Mouse (Mus musculus): Measurements from ENCODE around the gene Taf5l. TPM values are rescaled to one million over a fixed set of nuclear protein-coding genes. Genes with fewer than 3 reads are reported as not detected.

Taf5l gene
- total and polyA plus RNA-seq, 3 experiments: 86.3 to 88.4 TPM; not detected in 1

DNA sequence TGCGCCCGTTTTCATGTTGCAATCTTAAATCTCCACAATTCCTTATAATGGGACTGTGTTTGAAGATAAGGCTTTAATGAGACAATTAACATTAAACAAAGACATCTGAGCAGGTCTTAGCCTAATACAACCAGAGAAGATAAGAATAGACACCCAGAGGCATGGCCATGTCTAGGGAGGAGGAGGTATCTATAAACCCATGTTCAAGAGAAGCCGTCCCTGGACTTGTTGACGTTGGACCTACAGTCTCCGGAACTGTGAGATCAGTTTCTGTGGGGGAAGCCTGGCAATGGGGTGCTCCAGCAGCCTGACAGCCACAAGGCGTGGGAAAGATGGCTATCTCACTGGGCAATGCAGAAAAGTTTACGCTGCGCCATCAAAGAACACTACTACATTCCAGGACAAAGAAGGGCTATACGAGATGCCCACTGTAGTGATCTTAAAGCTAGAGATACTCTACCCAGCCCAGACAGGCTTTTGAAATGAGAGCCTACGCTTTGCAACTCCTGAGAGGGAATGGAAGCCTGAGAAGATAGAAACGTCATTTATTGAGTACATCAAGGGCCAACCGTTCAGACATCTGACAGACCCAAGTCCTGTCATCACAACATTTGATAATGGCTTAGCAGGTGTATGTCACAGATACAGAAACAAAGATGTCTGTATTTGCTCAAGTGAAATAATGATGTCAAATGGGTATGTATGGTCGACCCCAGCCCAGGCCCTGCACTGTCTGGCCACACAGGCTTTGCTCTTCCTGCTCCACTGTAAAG is 30.7 kb downstream of the Taf5l start (continued):
- peak; percentile 89 for TF ChIP-seq ETS1 (IDR thresholded peaks at IDR 0.05; ENCODE audit: low read depth, low read length)
- no peak for TF ChIP-seq MAZ (IDR thresholded peaks at IDR 0.05; ENCODE audit: low read depth, low read length)
- TF ChIP-seq ELF1 (IDR thresholded peaks at IDR 0.05; ENCODE audit: low read depth, low read length): no peak
- peak; percentile 83 for TF ChIP-seq MXI1 (IDR thresholded peaks at IDR 0.05; ENCODE audit: low read depth, low read length)

DNA sequence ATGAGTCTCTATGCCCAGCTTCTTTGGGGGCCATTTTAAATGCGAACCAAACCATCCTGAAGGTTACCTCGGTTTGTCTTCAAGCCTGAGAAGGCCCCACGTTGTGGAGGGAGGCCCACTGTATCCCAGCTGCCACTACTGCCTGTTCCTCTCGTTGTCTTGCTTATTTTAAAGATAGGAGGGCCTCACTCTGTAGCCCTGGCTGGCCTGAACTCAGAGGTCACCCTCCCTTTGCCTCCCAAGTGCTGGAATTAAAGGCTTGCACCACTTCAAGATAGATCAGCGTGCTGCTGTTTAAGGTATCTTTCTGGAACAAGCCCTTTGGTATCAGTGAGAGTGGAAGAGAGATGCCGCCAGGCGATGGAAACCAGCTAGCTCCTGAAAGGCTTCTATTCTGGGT is 32.1 kb downstream of the Taf5l start:
- Histone ChIP-seq H3K4me3 (ENCODE audit: control insufficient read depth in 1 of 2, insufficient read depth in 1 of 2, low read depth in 2 of 2, low read length in 2 of 2) (peak overlapping the region in 1 of 2 experiments; percentile 14; a peak in 2 of 4 replicates), H3K79me2 (ENCODE audit: control insufficient read depth, insufficient read depth, low read length, poor library complexity) (no peaks in the 10 kb centered on the region), H3K9ac (ENCODE audit: control insufficient read depth, low read depth, low read length, poor library complexity, severe bottlenecking) (peak overlapping the region; percentile 53), H3K9me3 (replicated peaks; ENCODE audit: insufficient read depth, low read length) (no peaks in the 10 kb centered on the region), H3K4me1 (ENCODE audit: control insufficient read depth in 1 of 2, insufficient read depth in 2 of 2, low read length in 2 of 2) (peaks cover 20 to 33% of the 10 kb centered on the region in 2 experiments), H3K27me3 (ENCODE audit: control insufficient read depth in 1 of 2, insufficient read depth in 2 of 2, low read length in 2 of 2) (no peaks in the 10 kb centered on the region), H3K27ac (ENCODE audit: control insufficient read depth, low read depth, low read length) (peak overlapping the region; percentile 95), H3K36me3 (ENCODE audit: control insufficient read depth in 1 of 2, insufficient read depth in 2 of 2, low read length in 2 of 2) (peaks cover 0 to 27% of the 10 kb centered on the region in 2 experiments; a peak in 2 of 4 replicates)
- DNase-seq (ENCODE audit: low read depth, low spot score): no peak
- TF ChIP-seq E2F4 (IDR thresholded peaks at IDR 0.05; ENCODE audit: borderline replicate concordance, low read depth, low read length) (peak; percentile 17; the same call in 1 of the 2 replicates), GATA1 (IDR thresholded peaks at IDR 0.05; ENCODE audit: low read depth, low read length) (0 out of 2 replicates have a peak, but pooled peaks have one; percentile 19), POLR2A (IDR thresholded peaks at IDR 0.05; ENCODE audit: control insufficient read depth in 1 of 2, insufficient read depth in 1 of 2, low read depth in 1 of 2, low read length in 2 of 2, poor library complexity in 1 of 2) (no peak), TAL1 (IDR thresholded peaks at IDR 0.05; ENCODE audit: low read length) (no peak)

DNA sequence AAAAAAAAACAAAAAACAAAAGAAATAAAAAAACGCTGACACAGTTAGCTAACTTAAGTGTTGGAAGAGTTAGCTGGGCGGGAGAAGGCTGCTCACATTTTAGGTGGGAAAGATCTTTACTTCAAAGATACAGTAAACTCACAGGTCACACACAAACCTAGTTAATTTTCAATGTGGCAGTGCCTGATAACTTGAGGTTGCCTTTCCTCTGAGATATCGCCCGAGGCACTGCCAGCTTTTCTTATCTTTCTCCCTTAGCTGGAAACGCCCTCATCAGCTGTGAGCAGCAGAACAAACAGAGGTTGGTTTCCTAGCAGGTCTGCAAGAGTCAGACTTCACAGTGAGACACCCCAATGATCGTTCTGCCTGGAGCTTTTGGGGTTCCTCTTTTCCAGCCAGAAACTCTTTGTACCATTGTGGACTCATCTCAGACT is 32.6 kb downstream of the Taf5l start:
- peak overlapping the region; percentile 95 for H3K27ac ChIP-seq (ENCODE audit: control insufficient read depth, low read depth, low read length)
- peaks cover 20 to 33% of the 10 kb centered on the region in 2 experiments for H3K4me1 ChIP-seq (ENCODE audit: control insufficient read depth in 1 of 2, insufficient read depth in 2 of 2, low read length in 2 of 2)
- peaks cover 0 to 30% of the 10 kb centered on the region in 2 experiments; a peak in 2 of 4 replicates for H3K36me3 ChIP-seq (ENCODE audit: control insufficient read depth in 1 of 2, insufficient read depth in 2 of 2, low read length in 2 of 2)
- H3K79me2 ChIP-seq (ENCODE audit: control insufficient read depth, insufficient read depth, low read length, poor library complexity): no peaks in the 10 kb centered on the region
- peak; percentile 99 for DNase-seq (ENCODE audit: low read depth, low spot score)
- no peaks in the 10 kb centered on the region for H3K27me3 ChIP-seq (ENCODE audit: control insufficient read depth in 1 of 2, insufficient read depth in 2 of 2, low read length in 2 of 2)
- no peak overlapping the region for H3K4me3 ChIP-seq (ENCODE audit: control insufficient read depth in 1 of 2, insufficient read depth in 1 of 2, low read depth in 2 of 2, low read length in 2 of 2)
- H3K9ac ChIP-seq (ENCODE audit: control insufficient read depth, low read depth, low read length, poor library complexity, severe bottlenecking): peak overlapping the region; percentile 53
- H3K9me3 ChIP-seq (replicated peaks; ENCODE audit: insufficient read depth, low read length): no peaks in the 10 kb centered on the region
- no peak for TF ChIP-seq CTCF (IDR thresholded peaks at IDR 0.05 in 2 of 3, conservative IDR thresholded peaks at IDR 0.05 in 1 of 3; ENCODE audit: control insufficient read depth in 1 of 3, insufficient read depth in 1 of 3, low read depth in 2 of 3, low read length in 3 of 3, poor library complexity in 1 of 3, severe bottlenecking in 1 of 3)
- peak; percentile 82 for TF ChIP-seq MAX (IDR thresholded peaks at IDR 0.05; ENCODE audit: low read length)
- TF ChIP-seq GATA1 (IDR thresholded peaks at IDR 0.05; ENCODE audit: low read depth, low read length): peak; percentile 100
- TF ChIP-seq BHLHE40 (IDR thresholded peaks at IDR 0.05; ENCODE audit: borderline replicate concordance, low read depth, low read length): peak; percentile 95
- TF ChIP-seq NRF1 (IDR thresholded peaks at IDR 0.05; ENCODE audit: insufficient read depth, low read depth, low read length, poor library complexity, severe bottlenecking): no peak
- TF ChIP-seq CHD2 (IDR thresholded peaks at IDR 0.05; ENCODE audit: low read length): no peak; the same call in 1 of the 2 replicates
- 0 out of 2 replicates have a peak, but pooled peaks have one; percentile 57 for TF ChIP-seq ELF1 (IDR thresholded peaks at IDR 0.05; ENCODE audit: low read depth, low read length)
- TF ChIP-seq UBTF (IDR thresholded peaks at IDR 0.05; ENCODE audit: borderline replicate concordance, insufficient read depth, low read depth, low read length): 0 out of 2 replicates have a peak, but pooled peaks have one; percentile 77
- TF ChIP-seq SIN3A (IDR thresholded peaks at IDR 0.05; ENCODE audit: low read length): peak; percentile 99
- peak in 1 of 2 experiments; percentile 49; a peak in 1 of 4 replicates for TF ChIP-seq POLR2A (IDR thresholded peaks at IDR 0.05; ENCODE audit: control insufficient read depth in 1 of 2, insufficient read depth in 1 of 2, low read depth in 1 of 2, low read length in 2 of 2, poor library complexity in 1 of 2)
- peak; percentile 68; the same call in 1 of the 2 replicates for TF ChIP-seq MEF2A (IDR thresholded peaks at IDR 0.05; ENCODE audit: extremely low read depth, insufficient replicate concordance, low read depth, low read length, poor library complexity, severe bottlenecking)
- TF ChIP-seq USF2 (IDR thresholded peaks at IDR 0.05; ENCODE audit: borderline replicate concordance in 1 of 2, insufficient read depth in 1 of 2, low read depth in 1 of 2, low read length in 2 of 2): no peak
- TF ChIP-seq RAD21 (IDR thresholded peaks at IDR 0.05; ENCODE audit: low read depth, low read length): no peak
- peak; percentile 93 for TF ChIP-seq E2F4 (IDR thresholded peaks at IDR 0.05; ENCODE audit: borderline replicate concordance, low read depth, low read length)
- peak; percentile 53; the same call in 1 of the 2 replicates for TF ChIP-seq JUND (IDR thresholded peaks at IDR 0.05; ENCODE audit: low read depth, low read length)
- peak; percentile 100 for TF ChIP-seq TCF12 (IDR thresholded peaks at IDR 0.05; ENCODE audit: low read depth, low read length)
- no peak for TF ChIP-seq USF1 (IDR thresholded peaks at IDR 0.05; ENCODE audit: low read depth, low read length)
- TF ChIP-seq ZC3H11A (IDR thresholded peaks at IDR 0.05; ENCODE audit: low read depth, low read length): peak; percentile 30
- peak; percentile 100 for TF ChIP-seq ETS1 (IDR thresholded peaks at IDR 0.05; ENCODE audit: low read depth, low read length)
- peak; percentile 91 for TF ChIP-seq ZNF384 (IDR thresholded peaks at IDR 0.05; ENCODE audit: low read depth, low read length)
- TF ChIP-seq CHD1 (IDR thresholded peaks at IDR 0.05; ENCODE audit: low read depth, low read length): no peak
- TF ChIP-seq MYC (IDR thresholded peaks at IDR 0.05; ENCODE audit: low read depth, low read length): peak; percentile 87
